Mouse (Mus musculus) midbrain, embryonic 14.5 days (tissue): Measurements from ENCODE around the gene Gm10188. TPM values are rescaled to one million over a fixed set of nuclear protein-coding genes. Genes with fewer than 3 reads are reported as not detected.

Experiments
- ATAC-seq: fragments of 200-750 bp; cut with Nextera tagmentation; 2 replicates; pipeline ENCODE4 v1.8.0; 2017; ENCODE audit warnings: moderate number of reproducible peaks, moderate library complexity; ENCODE audit not compliant: low FRiP score, low TSS enrichment
- DNase-seq: peaks from one replicate; pipeline ENCODE4 v3.0.0-alpha.2; 2015
- H3K27ac ChIP-seq: fragments of 300-500 bp; sonication (generic); replicated peaks from 2 replicates; pipeline ENCODE4 v1.5.1; 2014; ENCODE audit warnings: mild to moderate bottlenecking, low read depth, low read length, moderate library complexity
- H3K27me3 ChIP-seq: fragments of 300-500 bp; sonication (generic); 2 replicates; pipeline ENCODE4 v1.6.1; 2014; ENCODE audit warnings: low read length, control low read depth, mixed read lengths; ENCODE audit not compliant: control insufficient read depth, insufficient read depth
- H3K36me3 ChIP-seq: fragments of 300-500 bp; sonication (generic); 2 replicates; pipeline ENCODE4 v1.6.1; 2014; ENCODE audit warnings: low read length, control low read depth; ENCODE audit not compliant: control insufficient read depth, insufficient read depth
- H3K4me1 ChIP-seq: fragments of 300-500 bp; sonication (generic); 2 replicates; pipeline ENCODE4 v1.6.1; 2014; ENCODE audit warnings: mild to moderate bottlenecking, antibody characterized with exemption, low read length, control low read depth; ENCODE audit not compliant: control insufficient read depth, insufficient read depth
- H3K4me2 ChIP-seq: fragments of 300-500 bp; sonication (generic); 2 replicates; pipeline ENCODE4 v1.6.1; 2014; ENCODE audit warnings: mild to moderate bottlenecking, low read length, moderate library complexity
- H3K4me3 ChIP-seq: fragments of 300-500 bp; sonication (generic); replicated peaks from 2 replicates; pipeline ENCODE4 v1.5.1; 2014; ENCODE audit warnings: low read depth, low read length
- H3K9ac ChIP-seq: fragments of 300-500 bp; sonication (generic); replicated peaks from 2 replicates; pipeline ENCODE4 v1.6.1; 2014; ENCODE audit warnings: mild to moderate bottlenecking, low read length, moderate library complexity
- H3K9me3 ChIP-seq: fragments of 300-500 bp; sonication (generic); 2 replicates; pipeline ENCODE4 v1.6.1; 2016; ENCODE audit warnings: low read length, control low read depth, mixed read lengths; ENCODE audit not compliant: control insufficient read depth
- WGBS: fragments of 180-500 bp; shearing (Covaris S2); extraction: QIAGEN DNeasy Blood & Tissue Kit; methylation state at CpG from one replicate; pipeline ENCODE4 v1.1.7; 2014; 5-methylcytosine and 5-hydroxymethylcytosine counted together
- polyA plus RNA-seq: library from polyadenylated mRNA; unstranded; fragments of >200 nt; fragmentation: Nextera tagmentation; extraction: Ambion mirVana; gene quantifications from 2 replicates; pipeline ENCODE4 v1.2.1, GENCODE M21; 2014

The Gm10188 gene
- polyA plus RNA-seq, 1 experiment from 2014 or later, result 0.70 TPM

DNA sequence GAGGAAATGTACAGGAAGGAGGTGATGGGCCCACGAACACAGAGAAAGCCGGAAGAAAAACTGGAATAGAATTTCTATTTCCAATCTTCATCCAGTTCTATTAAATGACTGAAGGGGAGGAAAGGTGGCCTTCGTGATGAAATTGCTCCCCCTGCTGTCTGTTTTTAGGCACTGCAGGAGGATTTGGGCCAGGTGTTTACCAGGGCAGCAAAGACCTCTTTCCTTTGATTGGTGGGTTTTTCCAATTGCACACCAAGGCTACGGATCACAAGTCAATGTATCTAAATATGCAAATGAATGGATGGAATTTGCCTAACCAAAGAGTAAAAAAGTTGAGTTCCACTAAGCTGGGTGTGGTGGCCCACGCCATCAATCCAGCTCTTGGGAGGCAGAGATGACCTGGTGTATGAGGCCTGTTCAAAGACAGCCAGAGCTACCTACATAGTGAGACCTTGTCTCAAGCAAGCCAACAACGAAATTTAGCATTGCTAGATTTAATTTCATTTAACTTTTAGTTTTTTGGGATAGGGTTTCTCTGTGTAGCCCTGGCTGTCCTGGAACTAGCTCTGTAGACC, 8.1 kb upstream of the Gm10188 start:
- H3K27ac ChIP-seq, result no peak overlapping the region
- no peaks in the 10 kb centered on the region for H3K9me3 ChIP-seq
- H3K27me3 ChIP-seq, result no peaks in the 10 kb centered on the region
- no peaks in the 10 kb centered on the region for H3K36me3 ChIP-seq
- 22% methylated on average over 6 of the region's 6 CpGs for WGBS
- no peaks in the 10 kb centered on the region for H3K4me1 ChIP-seq
- no peak overlapping the region for H3K4me3 ChIP-seq
- H3K9ac ChIP-seq, result no peak overlapping the region
- ATAC-seq, result no peak
- H3K4me2 ChIP-seq, result no peak overlapping the region
- DNase-seq, result peak; percentile 87

DNA sequence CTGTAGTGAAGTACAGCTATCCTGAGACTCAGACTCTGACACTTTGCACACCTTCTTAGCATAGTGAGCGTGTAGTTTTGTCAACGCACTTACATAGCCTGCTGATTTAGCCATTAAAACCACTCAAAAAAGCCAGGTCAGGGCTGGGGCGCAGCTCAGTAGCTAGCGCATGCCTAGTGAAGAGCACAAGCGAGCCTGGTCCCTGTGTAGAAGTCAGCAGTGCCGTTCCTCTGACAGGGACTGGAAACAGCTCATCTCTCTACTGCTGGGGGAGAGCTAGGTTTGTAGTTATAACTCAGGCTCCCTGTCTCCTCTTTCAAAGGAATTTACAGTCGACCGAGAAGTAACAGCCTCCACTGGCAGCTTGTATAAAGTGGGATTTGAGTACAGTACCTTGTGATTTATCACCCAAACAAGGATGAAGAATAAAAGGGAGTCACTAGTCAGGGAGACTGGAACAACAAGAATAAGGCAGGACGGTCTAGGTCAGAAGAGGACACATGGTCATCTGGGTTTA, 5.2 kb upstream of the Gm10188 start:
- 77% methylated on average over 9 of the region's 9 CpGs for WGBS
- Histone ChIP-seq H3K4me3 (no peak overlapping the region), H3K9me3 (no peaks in the 10 kb centered on the region), H3K27me3 (no peaks in the 10 kb centered on the region), H3K4me2 (no peak overlapping the region), H3K4me1 (no peaks in the 10 kb centered on the region), H3K27ac (no peak overlapping the region), H3K9ac (no peak overlapping the region), H3K36me3 (no peaks in the 10 kb centered on the region)
- DNase-seq, result no peak
- no peak for ATAC-seq

DNA sequence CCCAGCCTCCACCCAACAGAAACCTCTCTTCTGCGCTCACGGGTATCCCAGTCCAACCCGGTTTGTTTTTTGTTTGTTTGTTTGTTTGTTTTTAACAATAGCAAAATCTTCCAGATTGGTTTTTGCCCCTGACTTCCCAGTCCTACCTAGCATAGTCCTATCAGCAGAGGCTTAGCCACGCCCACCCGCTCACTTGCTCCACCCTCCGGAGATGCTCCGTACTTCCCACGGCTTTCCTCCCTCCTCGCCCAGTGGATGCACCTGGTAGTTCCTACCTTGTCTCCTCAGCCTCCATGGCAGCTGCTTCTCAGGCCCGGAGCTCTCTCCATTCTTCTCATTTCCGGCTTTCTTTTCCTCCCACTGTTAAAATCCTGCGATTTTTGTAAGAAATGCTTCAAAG, 4.0 kb upstream of the Gm10188 start:
- ATAC-seq, result no peak; the same call in 1 of the 2 replicates
- Histone ChIP-seq H3K27me3 (no peaks in the 10 kb centered on the region), H3K4me1 (no peaks in the 10 kb centered on the region), H3K9ac (no peak overlapping the region), H3K36me3 (peaks cover 2% of the 10 kb centered on the region; the same call in 1 of the 2 replicates), H3K4me2 (no peak overlapping the region), H3K27ac (no peak overlapping the region), H3K4me3 (no peak overlapping the region), H3K9me3 (no peaks in the 10 kb centered on the region)
- DNase-seq, result peak; percentile 75
- WGBS, result 28% methylated on average over 12 of the region's 12 CpGs

DNA sequence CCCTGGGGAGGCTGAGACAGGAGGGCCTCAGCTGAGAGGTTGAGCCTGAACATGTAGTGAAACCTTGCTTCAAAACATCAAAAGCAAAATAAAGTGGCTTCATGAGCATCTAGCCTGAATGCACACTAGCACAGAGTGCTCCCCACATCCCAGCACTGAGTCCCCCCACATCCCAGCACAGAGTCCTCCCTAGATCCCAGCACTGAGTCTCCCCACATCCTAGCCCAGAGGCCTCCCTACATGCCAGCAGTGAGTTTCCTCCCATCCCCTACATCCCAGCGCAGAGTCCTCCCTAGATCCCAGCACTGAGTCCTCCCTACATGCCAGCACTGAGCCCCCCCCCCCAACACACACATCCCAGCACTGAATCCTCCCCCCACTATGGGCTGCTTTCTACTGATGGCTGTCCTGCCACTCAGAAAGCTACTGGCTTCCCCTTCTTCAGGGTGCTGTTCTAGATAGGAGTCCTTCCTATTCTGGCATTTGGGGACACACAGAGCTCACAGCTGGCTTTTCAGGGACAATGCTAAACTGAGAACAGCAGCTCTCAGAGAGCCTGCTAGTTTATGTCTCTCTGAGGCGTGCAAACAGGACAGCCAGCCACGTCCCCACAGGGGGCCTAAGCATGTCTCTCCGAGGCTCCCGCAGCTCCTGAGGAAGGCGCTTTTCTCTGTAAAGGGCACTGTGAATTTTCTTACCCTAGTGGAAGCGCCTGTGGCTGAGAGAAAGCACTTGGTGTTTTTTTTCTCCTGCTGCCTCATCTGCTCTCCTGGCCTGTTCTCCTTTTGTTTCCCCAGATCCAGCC, 2.1 kb upstream of the Gm10188 start:
- no peak overlapping the region; the same call in 1 of the 2 replicates for H3K9ac ChIP-seq
- no peaks in the 10 kb centered on the region for H3K4me1 ChIP-seq
- H3K4me2 ChIP-seq, result no peak overlapping the region
- peak; percentile 51 for DNase-seq
- peak overlapping the region; percentile 33; the same call in 1 of the 2 replicates for H3K27ac ChIP-seq
- H3K36me3 ChIP-seq, result peaks cover 2% of the 10 kb centered on the region; the same call in 1 of the 2 replicates
- H3K9me3 ChIP-seq, result no peaks in the 10 kb centered on the region
- H3K27me3 ChIP-seq, result no peaks in the 10 kb centered on the region
- H3K4me3 ChIP-seq, result no peak overlapping the region
- no peak for ATAC-seq
- 26% methylated on average over 7 of the region's 7 CpGs for WGBS

DNA sequence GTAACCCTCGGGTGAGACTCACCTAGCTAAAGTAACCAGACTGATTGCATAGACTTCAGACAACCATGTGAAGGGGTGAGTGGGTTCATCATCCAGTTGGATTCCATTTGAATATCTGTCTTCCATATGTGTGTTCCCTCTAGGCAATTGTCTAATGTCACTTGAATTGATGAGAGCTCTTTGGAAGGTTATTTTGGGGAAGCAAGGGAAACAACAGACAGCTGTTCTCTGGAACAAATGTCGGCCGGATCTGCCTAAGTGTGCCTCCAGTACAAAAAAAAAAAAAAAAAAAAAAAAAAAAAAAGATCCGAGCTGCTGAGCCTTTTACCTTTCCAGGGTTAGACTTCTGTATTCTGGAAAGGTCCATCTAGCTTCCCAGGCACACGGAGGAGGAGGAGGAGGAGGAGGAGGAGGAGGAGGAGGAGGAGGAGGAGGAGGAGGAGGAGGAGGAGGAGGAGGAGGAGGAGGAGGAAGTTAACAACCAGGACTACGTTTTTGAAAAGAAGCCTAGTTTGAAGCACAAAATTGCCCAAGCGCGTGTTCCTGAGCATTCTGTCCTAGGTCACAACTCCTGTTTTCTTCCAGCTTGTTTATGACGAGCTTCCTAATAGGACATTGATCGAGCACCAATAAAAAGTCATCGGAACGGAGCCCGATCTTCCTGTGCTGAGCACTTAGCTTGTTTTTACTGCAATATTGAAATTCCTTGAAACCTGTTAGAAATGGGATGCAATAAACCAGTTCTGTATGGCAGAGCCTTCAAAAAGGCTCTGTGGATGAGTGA, 3.1 kb downstream of the Gm10188 start:
- ATAC-seq (no peak), DNase-seq (no peak)
- Histone ChIP-seq H3K4me3 (no peak overlapping the region), H3K27ac (no peak overlapping the region), H3K4me2 (no peak overlapping the region), H3K36me3 (peaks cover 2% of the 10 kb centered on the region; the same call in 1 of the 2 replicates), H3K4me1 (peaks cover 16% of the 10 kb centered on the region), H3K9me3 (no peaks in the 10 kb centered on the region), H3K27me3 (no peaks in the 10 kb centered on the region), H3K9ac (no peak overlapping the region)
- 78% methylated on average over 13 of the region's 13 CpGs for WGBS

DNA sequence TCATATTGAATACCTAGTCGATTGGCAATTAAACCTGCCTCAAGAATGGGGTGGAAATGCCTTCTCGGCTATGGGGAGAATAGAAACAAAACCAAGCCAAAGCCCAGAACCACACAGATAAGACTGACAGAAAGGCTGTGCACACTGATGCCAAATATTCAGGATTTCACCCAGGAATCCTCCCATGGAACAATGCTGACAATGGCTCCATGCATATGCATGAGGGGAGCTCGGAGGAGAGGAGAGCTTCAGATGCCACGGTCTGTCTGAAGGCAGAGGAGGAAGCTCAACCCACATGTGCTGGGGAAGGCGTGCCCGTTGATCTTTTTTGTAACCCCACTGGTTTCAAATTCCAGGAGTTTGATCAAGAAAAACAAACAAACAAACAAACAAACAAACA, 7.4 kb downstream of the Gm10188 start:
- peak overlapping the region; percentile 34 for H3K4me2 ChIP-seq
- peak overlapping the region; percentile 80 for H3K27ac ChIP-seq
- DNase-seq (peak; percentile 83), ATAC-seq (peak; percentile 76)
- no peaks in the 10 kb centered on the region for H3K9me3 ChIP-seq
- H3K9ac ChIP-seq, result no peak overlapping the region; the same call in 1 of the 2 replicates
- no peak overlapping the region for H3K4me3 ChIP-seq
- WGBS, result 2% methylated on average over 6 of the region's 6 CpGs
- H3K36me3 ChIP-seq, result no peaks in the 10 kb centered on the region
- H3K27me3 ChIP-seq, result no peaks in the 10 kb centered on the region
- H3K4me1 ChIP-seq, result peaks cover 26% of the 10 kb centered on the region

DNA sequence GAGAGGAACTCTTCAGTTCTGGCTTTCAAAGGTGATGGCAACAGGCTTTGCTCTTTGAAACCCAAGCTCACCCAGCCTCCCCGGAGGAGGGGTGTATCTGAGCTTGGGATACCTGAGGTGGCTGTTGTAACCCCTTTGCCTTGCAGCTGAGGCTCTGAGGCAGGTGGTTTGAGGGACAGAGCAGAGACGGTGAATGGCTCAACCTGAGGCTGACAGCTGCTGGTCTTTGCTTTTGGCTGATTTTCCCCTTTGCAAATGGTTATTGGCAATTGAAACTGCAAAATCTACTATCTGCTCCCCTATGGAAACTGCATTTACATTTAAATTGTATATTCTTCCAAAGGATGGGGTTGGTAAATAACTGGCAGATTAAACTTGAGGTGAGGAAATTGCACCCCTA, 7.9 kb downstream of the Gm10188 start:
- 25% methylated on average over 2 of the region's 2 CpGs for WGBS
- Histone ChIP-seq H3K4me3 (no peak overlapping the region), H3K9me3 (no peaks in the 10 kb centered on the region), H3K36me3 (no peaks in the 10 kb centered on the region), H3K9ac (no peak overlapping the region), H3K4me2 (no peak overlapping the region), H3K27ac (peak overlapping the region; percentile 80), H3K27me3 (no peaks in the 10 kb centered on the region), H3K4me1 (peaks cover 26% of the 10 kb centered on the region)
- ATAC-seq (no peak), DNase-seq (peak; percentile 49)

DNA sequence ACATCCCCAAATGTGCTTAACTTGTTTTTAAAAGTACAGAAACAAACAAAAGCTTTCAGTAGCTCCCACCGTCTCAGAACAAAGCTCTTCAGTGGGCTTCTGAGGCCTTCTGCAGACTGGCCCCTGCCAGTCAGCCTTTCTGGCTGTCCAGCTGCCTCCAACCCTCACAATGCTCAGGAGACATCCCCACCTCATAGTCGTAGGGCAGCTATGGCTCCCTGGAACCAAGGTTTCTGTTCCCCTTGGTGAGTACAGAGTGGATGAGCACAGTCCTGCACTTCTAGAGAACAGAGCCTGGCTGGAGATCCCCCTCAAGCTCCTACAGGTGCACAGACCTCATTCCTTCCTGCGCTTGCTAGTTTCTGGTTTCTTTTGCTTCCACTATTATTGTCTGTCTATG, 13.3 kb downstream of the Gm10188 start:
- Histone ChIP-seq H3K27ac (no peak overlapping the region), H3K9me3 (no peaks in the 10 kb centered on the region), H3K4me3 (no peak overlapping the region), H3K9ac (no peak overlapping the region), H3K4me1 (peaks cover 28% of the 10 kb centered on the region), H3K27me3 (no peaks in the 10 kb centered on the region), H3K36me3 (no peaks in the 10 kb centered on the region), H3K4me2 (no peak overlapping the region)
- WGBS, result 62% methylated on average over 3 of the region's 3 CpGs
- ATAC-seq (no peak), DNase-seq (no peak)
